In the genomic region with DNA sequence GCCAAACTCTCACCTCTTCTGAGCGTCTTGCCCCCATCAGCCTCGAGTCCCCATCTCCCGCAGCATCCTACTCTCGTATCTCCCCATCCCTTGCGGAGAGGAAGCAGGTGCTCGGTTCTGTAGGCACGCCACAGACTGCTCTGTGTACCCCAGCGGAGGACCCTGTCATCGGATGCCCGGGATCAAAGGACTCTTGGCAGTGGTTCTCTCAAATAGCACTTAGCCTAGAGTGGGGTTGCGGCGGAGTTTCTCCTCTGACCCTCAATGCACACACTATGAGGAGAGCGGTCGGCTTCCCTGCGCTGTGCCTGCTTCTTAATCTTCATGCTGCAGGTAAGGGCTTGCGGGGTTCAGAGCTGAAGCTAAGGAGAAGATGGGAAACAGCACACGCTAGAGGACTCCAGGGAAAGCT, we compare ENCODE assay signal across 8 mouse cellular contexts. TPM values are rescaled to one million over a fixed set of nuclear protein-coding genes. Genes with fewer than 3 reads are reported as not detected.
DNase-seq lines count a peak whose midpoint lies in the region; ATAC-seq and TF ChIP-seq lines count a peak whose summit lies in the region.

No protein-coding gene starts in this region.

- H3K9ac ChIP-seq in intestine, postnatal 0 days (ENCODE audit: low read depth, low read length): no peak overlapping the region
- peak overlapping the region; percentile 74 for H3K9ac ChIP-seq in neural tube, embryonic 14.5 days (replicated peaks; ENCODE audit: low read depth, low read length)

- under 1% methylated on average over 17 of the region's 17 CpGs for WGBS in forebrain, embryonic 10.5 days
- 3% methylated on average over 17 of the region's 17 CpGs for WGBS in intestine, postnatal 0 days
- 0% methylated on average over 17 of the region's 17 CpGs for WGBS in neural tube, embryonic 14.5 days

- H3K4me1 ChIP-seq in forebrain, embryonic 10.5 days: peaks cover 24% of the 10 kb centered on the region
- peaks cover 6% of the 10 kb centered on the region; the same call in 1 of the 2 replicates for H3K4me1 ChIP-seq in intestine, postnatal 0 days (replicated peaks; ENCODE audit: control insufficient read depth, insufficient read depth, low read length)
- no peaks in the 10 kb centered on the region; the same call in 1 of the 2 replicates for H3K4me1 ChIP-seq in neural tube, embryonic 14.5 days (ENCODE audit: control insufficient read depth, insufficient read depth, low read length)

- peak overlapping the region; percentile 88 for H3K27ac ChIP-seq in layer of hippocampus, adult 2 months
- H3K27ac ChIP-seq in forebrain, embryonic 10.5 days: peak overlapping the region; percentile 83
- H3K27ac ChIP-seq in intestine, postnatal 0 days (ENCODE audit: low read depth, low read length): no peak overlapping the region
- H3K27ac ChIP-seq in neural tube, embryonic 14.5 days (ENCODE audit: low read depth, low read length): peak overlapping the region; percentile 80

- ATAC-seq in intestine, postnatal 0 days: no peak
- peak; percentile 80 for ATAC-seq in neural tube, embryonic 14.5 days (ENCODE audit: low read depth)
- ATAC-seq in activated CD4-positive, CD25-positive, alpha-beta regulatory T cell, adult 4 months: no peak

- DNase-seq in layer of hippocampus, adult 2 months (ENCODE audit: low spot score in 2 of 2): peak; percentile 15 to 33
- DNase-seq in layer of hippocampus, adult 11-12 months (ENCODE audit: low spot score): no peak
- DNase-seq in forebrain, embryonic 10.5 days (ENCODE audit: extremely low spot score, low spot score): no peak
- no peak for DNase-seq in frontal cortex, postnatal 25 days (ENCODE audit: low spot score in 2 of 2)
- DNase-seq in ovary, postnatal 14 days (ENCODE audit: low spot score): no peak

- H3K9me3 ChIP-seq in forebrain, embryonic 10.5 days: no peaks in the 10 kb centered on the region
- H3K9me3 ChIP-seq in intestine, postnatal 0 days (ENCODE audit: control insufficient read depth): no peaks in the 10 kb centered on the region
- H3K9me3 ChIP-seq in neural tube, embryonic 14.5 days (ENCODE audit: control insufficient read depth, low read length): no peaks in the 10 kb centered on the region

- peak overlapping the region; percentile 75 for H3K4me3 ChIP-seq in layer of hippocampus, adult 2 months
- peak overlapping the region; percentile 64 for H3K4me3 ChIP-seq in forebrain, embryonic 10.5 days
- peak overlapping the region; percentile 34 for H3K4me3 ChIP-seq in intestine, postnatal 0 days (ENCODE audit: low read depth, low read length)
- H3K4me3 ChIP-seq in neural tube, embryonic 14.5 days (ENCODE audit: low read depth, low read length): peak overlapping the region; percentile 59

- TF ChIP-seq CTCF in layer of hippocampus, adult 2 months (conservative IDR thresholded peaks at IDR 0.05): no peak
- TF ChIP-seq CTCF in intestine, postnatal 0 days (IDR thresholded peaks at IDR 0.05; ENCODE audit: low read depth): no peak

- no peaks in the 10 kb centered on the region for H3K36me3 ChIP-seq in forebrain, embryonic 10.5 days (replicated peaks)
- H3K36me3 ChIP-seq in intestine, postnatal 0 days (ENCODE audit: control insufficient read depth, insufficient read depth): no peaks in the 10 kb centered on the region
- no peaks in the 10 kb centered on the region for H3K36me3 ChIP-seq in neural tube, embryonic 14.5 days (ENCODE audit: control insufficient read depth, insufficient read depth, low read length)

- H3K27me3 ChIP-seq in forebrain, embryonic 10.5 days (ENCODE audit: poor library complexity, severe bottlenecking): peaks cover 11% of the 10 kb centered on the region; the same call in 1 of the 2 replicates
- no peaks in the 10 kb centered on the region; the same call in 1 of the 2 replicates for H3K27me3 ChIP-seq in intestine, postnatal 0 days (replicated peaks; ENCODE audit: control insufficient read depth, insufficient read depth, low read length)
- no peaks in the 10 kb centered on the region for H3K27me3 ChIP-seq in neural tube, embryonic 14.5 days (ENCODE audit: control insufficient read depth, insufficient read depth, low read length)

- H3K4me2 ChIP-seq in intestine, postnatal 0 days (replicated peaks; ENCODE audit: low read depth): peak overlapping the region; percentile 66
- peak overlapping the region; percentile 60 for H3K4me2 ChIP-seq in neural tube, embryonic 14.5 days (ENCODE audit: low read depth, low read length)

RNA-seq across cellular contexts. Expression of a gene that starts 0.5 kb away (rescaled TPM):
- total RNA-seq in layer of hippocampus, adult 2 months (2021): 10 to 100 TPM; 17.0 TPM
- polyA plus RNA-seq in forebrain, embryonic 10.5 days (2016; fragmentation: Nextera tagmentation; extraction: Ambion mirVana): 0.23 and 0.24 TPM in 2 replicates
- polyA plus RNA-seq in intestine, postnatal 0 days (2015; fragmentation: Nextera tagmentation; extraction: Ambion mirVana): 7.5 and 9.6 TPM in 2 replicates
- 30.4 and 45.1 TPM in 2 replicates for polyA plus RNA-seq in neural tube, embryonic 14.5 days (2014; fragmentation: Nextera tagmentation; extraction: Ambion mirVana)
- polyA plus RNA-seq in activated CD4-positive, CD25-positive, alpha-beta regulatory T cell, adult 4 months (2017; shearing (Covaris generic)): not detected

Comparison
In these comparisons a context has a peak if more than half of its experiments do, and no peak if none do; other contexts are left out.
1. DNase-seq: peak in layer of hippocampus, adult 2 months (2 of 2); none in layer of hippocampus, adult 11-12 months (single experiment), forebrain, embryonic 10.5 days (single experiment), frontal cortex, postnatal 25 days (0 of 2) and ovary, postnatal 14 days (single experiment).
2. Peak in every context shown above with its lines, with median percentiles within 50 percentile points of each other: H3K4me3 ChIP-seq.